Mouse (Mus musculus) myocyte (in vitro differentiated cells): ENCODE data around the gene Gm49358.

Source experiments
- E2F4 ChIP-seq: IDR thresholded peaks from one replicate; pipeline ENCODE4 v1.6.1; 2011; ENCODE audit warnings: mild to moderate bottlenecking, control low read depth, moderate library complexity; ENCODE audit not compliant: insufficient read depth
- MYOD1 ChIP-seq, 3 experiments: IDR thresholded peaks; one replicate each; pipeline ENCODE4 v1.6.1; 2011; ENCODE audit warnings: control low read depth in 2 of 3, low read depth in 2 of 3, mild to moderate bottlenecking in 2 of 3, moderate library complexity in 1 of 3; ENCODE audit not compliant: insufficient read length in 2 of 3, control insufficient read depth in 1 of 3
- MYOG ChIP-seq, 3 experiments: IDR thresholded peaks; one replicate each; pipeline ENCODE4 v1.6.1; 2011; ENCODE audit warnings: control low read depth in 2 of 3, low read depth in 2 of 3, mild to moderate bottlenecking in 2 of 3; ENCODE audit not compliant: insufficient read length in 2 of 3, control insufficient read depth in 1 of 3, insufficient read depth in 1 of 3
- POLR2A ChIP-seq: IDR thresholded peaks from one replicate; pipeline ENCODE4 v1.6.1; 2011; ENCODE audit warnings: low read depth, mild to moderate bottlenecking, control low read depth, moderate library complexity; ENCODE audit not compliant: insufficient read length
- USF1 ChIP-seq: IDR thresholded peaks from one replicate; pipeline ENCODE4 v1.6.1; 2011; ENCODE audit warnings: low read depth, mild to moderate bottlenecking, control low read depth, moderate library complexity

DNA sequence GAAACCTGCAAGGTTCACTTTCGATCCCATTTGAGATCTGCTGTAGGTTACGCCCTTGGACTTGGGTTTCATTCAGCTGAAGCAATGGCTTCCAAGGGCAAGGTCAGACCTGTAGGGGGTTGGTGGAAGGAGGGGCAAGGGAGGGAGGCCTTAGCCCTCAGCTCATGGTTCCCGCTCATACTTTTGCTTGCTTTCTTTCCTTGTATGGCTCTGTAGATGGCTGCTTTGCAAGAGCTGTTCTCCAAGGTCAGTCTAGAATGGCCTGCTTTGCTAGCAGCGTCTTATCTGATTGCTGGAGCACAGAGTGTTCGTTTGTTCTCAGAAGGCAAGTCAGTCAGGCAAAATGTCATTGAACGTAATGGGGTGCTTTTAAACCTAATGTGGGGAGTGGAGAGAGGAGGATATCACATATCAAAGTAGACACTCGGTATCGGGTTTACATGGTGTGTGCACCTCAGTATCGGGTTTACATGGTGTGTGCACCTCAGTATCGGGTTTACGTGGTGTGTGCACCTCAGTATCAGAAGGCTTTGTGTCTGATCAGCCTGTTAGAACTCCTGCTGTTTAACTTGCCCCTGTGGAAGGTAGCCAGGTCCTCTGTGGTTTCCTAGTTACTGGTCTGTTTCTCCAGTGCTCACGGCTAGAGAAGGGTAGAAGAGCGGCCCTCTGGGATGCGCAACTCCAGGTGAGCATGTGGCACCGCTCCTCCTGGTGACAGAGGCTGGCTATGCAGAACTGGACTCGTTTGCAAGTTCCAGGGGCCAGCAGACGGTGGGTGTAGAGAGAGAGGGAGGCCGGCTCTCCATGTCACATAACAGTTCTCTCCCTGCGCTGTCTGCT, 50.7 kb downstream of the Gm49358 start:
- TF ChIP-seq POLR2A (no peak), USF1 (no peak), MYOD1 (IDR thresholded peaks at IDR 0.05; ENCODE audit: control insufficient read depth in 1 of 3, insufficient read length in 2 of 3, low read depth in 2 of 3) (no peak), E2F4 (no peak), MYOG (IDR thresholded peaks at IDR 0.05; ENCODE audit: control insufficient read depth in 1 of 3, insufficient read depth in 1 of 3, insufficient read length in 2 of 3, low read depth in 2 of 3) (no peak)
